Mouse (Mus musculus) telencephalon, adult 2 months (tissue): ENCODE measurements around the gene Olfr434.
"Not testable (repeated sequence)": the region's sequence is repeated elsewhere in the genome, so short reads cannot be mapped to it uniquely, and the experiment has no call there.

ENCODE experiments used
- DNase-seq: peaks from one replicate; pipeline ENCODE4 v3.0.0-alpha.2; 2011; ENCODE audit warnings: low read depth, low spot score

The Olfr434 gene

DNA sequence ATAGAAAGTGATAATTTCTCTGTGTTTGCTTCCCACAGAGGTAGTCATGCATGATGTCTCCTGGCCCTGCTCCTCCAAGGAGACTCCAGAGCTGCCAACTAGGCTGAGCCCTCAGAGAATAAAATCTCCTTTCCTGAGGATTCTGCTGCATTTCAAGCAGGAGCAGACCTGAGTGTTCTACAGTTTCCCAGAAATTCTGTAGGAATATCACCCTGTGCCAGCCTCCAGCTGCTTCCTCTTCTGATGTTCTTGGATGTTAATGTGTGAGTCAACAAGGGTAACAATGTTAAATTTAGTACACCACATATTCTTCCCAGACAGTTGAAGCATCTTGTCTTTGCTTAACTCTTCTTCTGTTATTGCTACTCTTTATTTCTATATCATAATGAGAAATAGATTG lies at the start of gene Olfr434:
TSS of gene Olfr434 (plus strand) at position 149 of the 400 bp plus-strand sequence.
- peak; percentile 69 for DNase-seq

DNA sequence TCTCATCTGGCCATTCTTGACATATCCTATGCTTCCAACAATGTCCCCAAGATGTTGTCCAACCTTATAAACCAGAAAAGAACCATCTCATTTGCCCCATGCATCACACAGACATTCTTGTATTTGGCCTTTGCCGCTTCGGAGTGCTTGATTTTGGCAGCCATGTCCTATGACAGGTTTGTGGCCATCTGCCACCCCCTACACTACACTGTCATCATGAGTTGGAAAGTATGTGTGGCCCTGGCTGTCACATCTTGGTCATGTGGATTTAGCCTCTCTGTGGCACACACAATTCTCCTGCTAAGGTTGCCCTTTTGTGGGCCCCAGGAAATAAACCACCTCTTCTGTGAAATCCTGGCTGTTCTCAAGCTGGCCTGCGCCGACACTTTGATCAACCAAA lies 45.6 kb upstream of the Olfr434 start:
- no peak for DNase-seq

DNA sequence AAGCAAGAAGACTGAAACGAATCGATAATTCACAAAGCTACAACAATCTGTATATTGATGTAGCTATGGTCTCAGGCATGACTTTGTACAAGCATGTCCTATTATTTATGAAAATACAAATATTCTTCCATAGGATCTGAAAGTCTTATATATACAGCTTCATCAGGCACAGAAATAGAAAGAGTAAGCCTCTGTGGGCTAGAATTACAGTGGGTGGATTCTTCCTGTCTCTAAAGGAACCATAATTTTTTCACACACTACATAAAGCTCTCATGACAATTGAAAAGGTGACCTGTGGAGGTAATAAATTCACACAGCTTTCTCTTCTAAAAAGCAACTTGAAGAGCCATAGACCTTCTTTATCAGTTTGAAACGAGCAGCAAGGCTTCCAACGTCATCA lies 41.0 kb upstream of the Olfr434 start, which contains the start of gene Olfr13:
TSS of gene Olfr13 (plus strand) at position 301 of the 400 bp plus-strand sequence.
- no peak for DNase-seq

DNA sequence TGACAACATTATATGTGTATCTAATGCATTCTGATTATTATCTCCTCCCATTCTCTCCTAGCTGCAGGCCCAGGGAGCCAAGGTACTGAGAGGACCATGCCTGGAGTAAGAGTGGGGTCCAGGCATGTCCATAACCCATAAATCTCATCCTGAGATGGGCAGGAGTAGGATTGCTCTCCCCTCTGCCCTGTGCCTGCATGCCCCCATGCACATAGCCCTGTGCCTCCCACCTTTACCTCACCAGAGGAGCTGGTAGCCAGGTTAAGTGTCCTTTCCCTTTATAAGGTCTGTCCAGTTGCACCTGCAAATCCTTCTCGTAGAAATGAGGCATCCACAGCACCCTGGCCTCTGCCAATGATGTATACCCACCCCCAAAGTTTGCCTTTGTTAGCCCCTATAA lies 34.7 kb upstream of the Olfr434 start:
- no peak for DNase-seq

DNA sequence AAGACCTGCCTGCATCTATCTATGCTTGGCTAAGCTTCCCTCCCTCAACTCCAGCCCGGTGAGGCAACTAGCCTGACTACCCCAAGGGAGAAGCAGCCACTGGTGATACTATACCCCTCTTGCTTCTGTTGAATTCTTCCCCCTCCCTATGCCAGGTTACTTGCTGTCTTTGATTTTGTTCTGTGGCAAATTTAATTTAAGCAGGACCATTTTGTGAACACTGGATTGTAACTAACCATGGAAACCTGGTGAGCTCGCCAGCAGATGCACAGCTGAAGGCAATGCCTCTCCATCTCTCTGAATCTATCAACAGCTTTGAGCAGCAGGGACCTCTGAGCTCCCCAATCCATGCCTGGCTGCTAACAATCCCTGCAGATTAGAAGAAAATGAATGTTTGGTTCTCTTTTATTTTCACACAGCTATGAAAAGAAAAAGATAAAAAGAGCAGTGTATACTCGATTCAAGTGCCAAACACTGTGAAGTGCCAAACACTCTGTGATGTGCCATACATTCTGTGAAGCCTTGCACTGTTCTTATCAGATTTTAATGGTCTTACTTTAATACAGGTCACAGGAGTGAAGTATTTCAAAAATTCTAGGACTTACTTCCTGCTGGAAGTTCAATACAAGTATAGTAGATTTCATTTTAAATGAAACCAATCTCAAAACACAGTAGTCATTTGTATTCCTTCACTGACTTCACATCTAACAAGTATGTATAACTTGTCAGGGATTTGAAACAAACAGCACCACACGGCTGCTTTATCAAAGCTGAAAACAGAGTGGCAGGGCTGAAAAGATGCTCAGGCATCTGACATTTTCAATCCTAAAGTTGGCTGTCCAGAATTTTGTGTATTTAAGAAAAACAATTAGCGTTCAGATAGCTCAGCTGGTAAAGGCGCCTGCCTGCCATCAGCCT lies 34.0 kb upstream of the Olfr434 start:
- DNase-seq: peak; percentile 21

DNA sequence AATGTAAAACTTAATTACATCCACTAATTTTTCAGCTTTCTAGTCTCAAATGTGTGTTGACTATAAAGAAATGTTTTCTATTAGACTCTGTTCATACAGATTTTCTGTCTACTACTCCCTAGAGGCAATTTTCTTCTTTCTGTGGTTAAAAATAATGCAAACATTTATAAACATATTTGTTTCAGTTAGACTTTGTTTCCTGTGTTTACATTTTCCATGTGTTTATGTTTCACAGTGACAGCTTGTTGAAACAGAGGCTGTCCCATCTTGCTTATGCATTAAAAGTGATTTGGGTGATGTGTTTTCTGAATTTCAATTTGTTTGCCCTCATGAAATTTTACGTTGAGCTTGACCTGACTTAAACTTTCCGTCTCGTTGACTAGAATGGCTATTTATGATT lies 21.8 kb upstream of the Olfr434 start:
- DNase-seq: no peak

DNA sequence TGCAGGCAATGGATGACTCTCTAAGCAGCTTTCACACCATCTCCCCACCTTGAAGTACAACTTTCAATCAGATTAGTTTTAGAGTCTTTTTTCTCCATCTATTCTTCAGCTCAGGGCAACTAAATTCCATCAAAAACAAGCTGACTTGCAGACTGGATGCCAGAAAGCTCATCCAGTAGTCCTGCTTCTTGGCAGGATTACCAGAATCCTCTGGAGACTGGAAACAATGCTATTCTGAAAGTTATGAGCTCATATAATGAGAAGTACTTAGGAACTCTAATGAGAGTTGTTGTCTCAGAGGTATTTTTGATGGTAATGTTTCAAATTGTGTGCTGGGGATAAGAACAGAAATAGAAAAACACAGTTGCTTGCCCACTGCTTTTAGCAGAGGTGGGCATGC lies 16.0 kb upstream of the Olfr434 start, which contains the start of gene Olfr435:
TSS of gene Olfr435 (plus strand) at position 366 of the 400 bp plus-strand sequence.
- DNase-seq: no peak

DNA sequence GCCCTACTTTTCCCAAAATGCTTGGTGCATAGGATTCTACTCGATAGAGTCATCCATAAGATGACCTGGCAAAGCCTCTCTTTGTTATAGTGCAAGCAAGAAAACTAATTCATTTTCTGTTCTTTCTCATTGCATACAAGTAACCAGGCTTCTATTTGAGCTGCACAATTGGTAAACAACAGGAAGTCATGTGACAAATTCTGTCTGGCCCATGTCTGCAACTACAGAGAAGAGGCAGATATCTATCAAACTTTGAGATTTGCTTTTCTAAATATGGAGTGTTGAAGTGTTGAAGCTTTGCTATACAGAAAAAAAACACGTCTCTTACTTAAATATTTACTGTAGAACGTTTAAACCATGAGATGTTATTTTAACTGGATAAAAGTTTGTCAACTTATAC lies 14.7 kb upstream of the Olfr434 start:
- DNase-seq: no peak

DNA sequence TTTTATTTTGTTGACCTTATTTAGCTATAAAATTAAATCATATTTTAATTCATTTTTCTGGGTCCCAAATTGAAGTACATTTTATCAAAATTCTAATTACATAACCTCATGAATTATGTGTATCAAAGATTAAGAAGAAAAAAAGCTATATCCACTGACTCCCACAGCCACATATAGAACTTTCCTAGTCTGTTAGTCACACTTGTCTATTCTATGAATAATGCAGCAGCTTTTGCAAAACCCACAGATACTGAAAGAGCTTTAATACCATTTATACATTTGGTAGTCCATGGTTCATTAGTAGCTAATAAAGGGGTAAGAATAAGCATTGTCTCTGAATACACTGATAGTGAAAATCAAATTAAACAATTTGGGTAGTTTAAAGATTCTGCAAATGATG lies 10.0 kb upstream of the Olfr434 start:
- DNase-seq: no peak

DNA sequence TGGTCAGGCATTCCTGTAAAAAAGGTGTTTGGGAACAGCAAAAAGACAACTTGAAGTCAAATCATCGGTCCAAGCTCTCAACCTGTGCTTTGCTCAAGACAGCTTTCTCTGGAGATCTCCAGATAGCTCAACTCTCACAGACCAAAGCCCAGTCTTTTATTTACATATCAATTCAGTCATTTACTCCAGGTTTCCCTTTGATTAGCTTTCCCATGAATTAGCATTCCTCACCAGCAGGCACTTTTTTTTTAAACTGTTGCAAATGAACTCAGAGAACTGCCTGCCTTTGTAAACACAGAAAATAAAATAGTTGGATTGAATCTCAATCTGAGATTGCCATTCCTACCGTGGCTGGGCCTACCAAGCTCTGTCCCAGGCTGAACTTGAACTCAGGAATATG lies 7.5 kb upstream of the Olfr434 start:
- no peak for DNase-seq

DNA sequence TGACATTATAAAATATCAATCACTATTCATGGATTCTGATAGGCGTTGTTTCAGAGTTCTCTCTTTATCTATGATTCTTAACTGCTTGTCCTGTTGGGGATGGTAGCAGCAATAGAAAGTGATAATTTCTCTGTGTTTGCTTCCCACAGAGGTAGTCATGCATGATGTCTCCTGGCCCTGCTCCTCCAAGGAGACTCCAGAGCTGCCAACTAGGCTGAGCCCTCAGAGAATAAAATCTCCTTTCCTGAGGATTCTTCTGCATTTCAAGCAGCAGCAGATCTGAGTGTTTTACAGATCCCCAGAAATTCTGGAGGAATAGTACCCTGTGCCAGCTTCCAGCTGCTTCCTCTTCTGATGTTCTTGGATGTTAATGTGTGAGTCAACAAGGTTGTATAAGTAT lies 18.4 kb downstream of the Olfr434 start, which contains the start of gene Olfr47:
TSS of gene Olfr47 (plus strand) at position 275 of the 400 bp plus-strand sequence.
- not testable (repeated sequence) for DNase-seq

DNA sequence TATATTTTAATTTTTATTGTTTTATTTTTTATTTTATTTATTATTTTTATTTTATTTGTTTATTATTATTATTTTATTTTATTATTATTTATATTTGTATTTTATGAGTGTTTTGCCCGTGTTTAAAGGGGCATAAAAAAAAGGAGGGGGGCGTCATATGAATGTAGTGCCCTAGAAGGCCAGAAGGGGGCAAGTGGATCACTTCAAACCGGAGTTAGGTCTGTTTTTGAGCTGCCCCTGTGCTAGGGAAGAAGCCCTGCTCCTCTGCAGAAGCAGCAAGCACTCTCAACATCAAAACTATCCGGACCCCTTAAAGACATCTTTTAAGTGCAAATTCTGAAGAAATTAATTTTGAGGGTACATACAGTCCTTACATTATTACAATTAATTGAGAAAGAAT lies 29.2 kb downstream of the Olfr434 start:
- no peak for DNase-seq

DNA sequence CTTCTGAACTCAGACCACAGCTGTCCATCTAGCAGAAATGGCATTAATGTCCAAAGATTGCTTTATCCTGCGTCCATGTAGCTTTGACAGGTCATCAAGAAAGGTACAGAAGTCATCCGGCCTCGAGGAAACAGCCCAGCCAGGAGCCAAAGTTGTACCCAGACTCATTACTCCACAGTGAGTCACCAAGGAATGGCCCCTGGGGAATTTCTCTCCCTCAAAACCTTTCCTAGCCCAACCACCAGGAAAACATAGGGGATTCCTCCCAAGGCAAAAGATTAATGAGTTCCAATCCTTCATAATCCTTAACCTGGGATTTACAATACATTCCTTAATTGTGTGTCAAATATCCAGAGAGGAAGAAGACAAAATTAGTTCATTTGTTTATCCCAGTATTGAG lies 34.6 kb downstream of the Olfr434 start:
- no peak for DNase-seq

DNA sequence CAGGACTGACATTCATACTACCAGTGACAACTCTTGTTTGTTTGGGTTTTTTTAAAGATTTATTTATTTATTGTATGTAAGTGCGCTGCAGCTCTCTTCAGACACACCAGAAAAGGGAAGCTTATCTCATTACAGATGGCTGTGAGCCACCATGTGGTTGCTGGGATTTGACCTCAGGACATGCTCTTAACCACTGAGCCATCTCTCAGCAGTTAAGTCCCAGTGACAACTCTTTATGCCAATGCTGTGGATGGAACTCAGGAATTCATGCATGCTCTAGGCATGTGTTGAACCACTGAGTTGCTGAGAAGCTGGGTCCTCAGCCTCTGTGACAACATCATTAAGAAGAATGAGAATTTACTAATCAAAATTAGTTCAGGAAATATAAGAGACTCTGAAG lies 40.2 kb downstream of the Olfr434 start:
- no peak for DNase-seq

DNA sequence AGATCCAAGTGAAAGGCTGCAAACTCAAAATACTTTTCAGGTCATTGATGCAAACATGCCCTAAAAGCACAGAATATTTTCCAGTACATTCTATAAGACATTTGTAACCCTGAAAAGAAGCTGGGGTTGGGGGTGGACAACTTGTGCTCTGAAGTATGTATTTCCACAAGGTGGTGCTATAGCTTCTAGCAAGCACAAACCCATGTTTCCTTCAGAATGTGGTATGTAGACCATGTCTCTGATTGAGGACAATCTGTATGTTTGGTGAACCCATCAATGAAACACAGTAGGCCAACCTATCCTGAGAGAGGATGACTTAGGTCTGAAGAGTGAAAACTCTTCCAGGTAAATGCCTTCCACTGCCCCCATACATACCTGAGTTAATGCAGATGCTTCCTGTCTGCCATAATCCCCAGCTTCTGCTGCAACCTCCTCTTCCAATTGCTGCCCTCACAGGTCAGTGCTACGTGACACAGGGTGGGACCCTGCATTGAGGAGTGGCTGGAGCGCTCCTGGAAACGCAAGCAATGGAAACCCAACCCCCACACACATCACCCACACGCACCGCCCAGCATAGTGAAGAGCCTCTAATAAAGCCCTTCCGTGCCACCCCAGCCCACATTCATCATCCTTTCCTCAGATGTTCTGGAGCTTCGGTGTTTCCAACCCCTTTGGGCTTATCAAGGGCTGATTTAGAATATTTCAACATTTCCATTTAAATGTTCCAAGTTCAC lies 41.5 kb downstream of the Olfr434 start:
- DNase-seq: peak; percentile 12

DNA sequence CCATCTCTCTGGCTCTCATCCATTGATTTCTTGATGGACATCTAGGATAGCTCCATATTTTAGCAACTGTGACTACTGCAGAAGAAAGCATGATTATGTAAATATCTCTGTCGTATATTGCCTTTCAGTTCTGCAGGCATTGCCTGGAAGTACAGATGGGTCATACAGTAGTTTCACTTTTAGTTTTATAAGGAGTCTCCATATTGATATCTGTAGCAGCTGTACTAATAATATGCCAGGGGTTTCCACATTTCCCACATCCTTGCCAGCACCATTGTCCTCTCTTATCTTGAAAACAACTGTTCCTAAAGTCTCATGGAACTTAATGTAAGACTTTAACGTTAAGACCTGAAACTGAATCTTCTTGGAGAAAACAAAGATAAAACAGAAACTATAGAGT lies 47.9 kb downstream of the Olfr434 start:
- no peak for DNase-seq

DNA sequence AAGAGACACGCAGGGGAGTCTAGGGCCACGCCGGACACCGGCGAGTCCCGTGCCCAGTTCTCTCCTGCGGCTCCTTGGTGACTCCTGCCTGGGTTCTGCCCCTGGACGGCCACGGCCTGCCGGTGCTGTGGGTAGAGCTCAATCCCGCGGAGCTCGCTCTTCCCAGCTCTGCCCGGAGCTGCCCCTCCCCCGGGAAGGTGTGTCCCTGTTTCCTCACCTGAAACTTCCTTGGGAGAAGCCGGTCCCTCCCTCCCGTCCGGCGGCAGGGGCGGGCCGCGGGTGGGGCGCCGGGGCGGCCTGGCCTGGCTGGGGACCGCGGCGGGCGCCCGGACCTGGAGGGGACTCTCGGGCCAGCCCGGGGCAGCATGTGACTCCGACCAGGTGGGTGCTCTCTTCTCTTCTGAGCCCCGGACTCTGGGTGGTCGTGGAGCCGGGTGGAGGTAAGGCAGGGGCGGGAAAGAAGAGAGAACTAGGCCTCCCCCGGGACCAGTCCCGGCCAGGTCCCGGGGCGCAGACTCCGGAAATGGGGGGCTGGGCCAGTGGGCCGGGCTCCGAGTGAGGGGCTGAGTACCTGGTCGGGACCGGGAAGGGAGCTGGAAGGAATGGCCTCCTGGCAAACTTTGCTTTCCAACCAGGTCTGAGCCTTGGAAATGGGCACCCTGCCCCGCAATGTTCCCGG lies 52.7 kb downstream of the Olfr434 start, which contains the start of gene Arhgef5:
TSS of gene Arhgef5 (plus strand) at position 220 of the 679 bp plus-strand sequence.
- DNase-seq: no peak

DNA sequence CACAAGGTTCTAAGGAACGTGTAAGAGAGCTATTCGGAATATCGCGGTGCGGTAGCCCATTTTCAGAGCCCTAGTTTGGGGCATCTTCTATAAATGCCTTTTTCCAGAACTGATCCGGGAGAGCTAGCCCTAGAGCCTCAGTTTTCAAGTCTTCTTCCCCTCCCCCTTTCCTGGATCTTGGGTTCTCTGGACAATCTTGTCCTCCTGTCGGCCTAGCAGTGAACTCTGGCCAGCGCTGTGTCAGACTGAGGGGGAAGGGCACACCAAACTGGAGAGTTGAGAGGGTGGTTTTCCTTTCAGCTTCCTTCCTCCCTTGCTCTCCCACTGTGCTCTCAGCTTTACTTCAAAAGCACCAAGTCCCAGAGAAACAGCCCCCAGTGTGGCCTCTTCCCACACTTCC lies 53.5 kb downstream of the Olfr434 start:
- no peak for DNase-seq
